Mouse (Mus musculus): ENCODE measurements around the gene Ascl2.

GRCm38 (mm10) chr7:142949568-142949967 lies 19.5 kb downstream of the Ascl2 start:
- TF ChIP-seq CTCF (conservative IDR thresholded peaks at IDR 0.05; ENCODE audit: insufficient read depth, insufficient read length, low read depth, low read length), result no peak
- no peak for TF ChIP-seq POLR2A (IDR thresholded peaks at IDR 0.05; ENCODE audit: low read depth, low read length)
